Mouse (Mus musculus): ENCODE measurements around the gene Slc38a3. TPM values are rescaled to one million over a fixed set of nuclear protein-coding genes. Genes with fewer than 3 reads are reported as not detected.

Gene Slc38a3
- total and polyA plus RNA-seq, 3 experiments, result not detected

- DNase-seq (ENCODE audit: low read depth, low spot score), result no peak
Observed at GRCm38 (mm10) chr9:107629411-107629730, 40.0 kb downstream of the Slc38a3 start.

GRCm38 (mm10) chr9:107628721-107629410 is 40.5 kb downstream of the Slc38a3 start:
- Histone ChIP-seq H3K4me3 (ENCODE audit: control insufficient read depth in 1 of 2, insufficient read depth in 1 of 2, low read depth in 2 of 2, low read length in 2 of 2) (peak overlapping the region; percentile 17 to 36; a peak in 3 of 4 replicates), H3K36me3 (ENCODE audit: control insufficient read depth in 1 of 2, insufficient read depth in 2 of 2, low read length in 2 of 2) (peaks cover 0 to 27% of the 10 kb centered on the region in 2 experiments; a peak in 2 of 4 replicates), H3K27me3 (ENCODE audit: control insufficient read depth in 1 of 2, insufficient read depth in 2 of 2, low read length in 2 of 2) (no peaks in the 10 kb centered on the region), H3K9me3 (replicated peaks; ENCODE audit: insufficient read depth, low read length) (no peaks in the 10 kb centered on the region), H3K27ac (ENCODE audit: control insufficient read depth, low read depth, low read length) (peak overlapping the region; percentile 86), H3K4me1 (ENCODE audit: control insufficient read depth in 1 of 2, insufficient read depth in 2 of 2, low read length in 2 of 2) (peaks cover 13 to 37% of the 10 kb centered on the region in 2 experiments), H3K9ac (ENCODE audit: control insufficient read depth, low read depth, low read length, poor library complexity, severe bottlenecking) (peak overlapping the region; percentile 61), H3K79me2 (ENCODE audit: control insufficient read depth, insufficient read depth, low read length, poor library complexity) (peaks cover 60% of the 10 kb centered on the region)
- DNase-seq (ENCODE audit: low read depth, low spot score), result peak; percentile 89
- TF ChIP-seq CTCF (IDR thresholded peaks at IDR 0.05 in 2 of 3, conservative IDR thresholded peaks at IDR 0.05 in 1 of 3; ENCODE audit: control insufficient read depth in 1 of 3, insufficient read depth in 1 of 3, low read depth in 2 of 3, low read length in 3 of 3, poor library complexity in 1 of 3, severe bottlenecking in 1 of 3), result no peak
- TF ChIP-seq USF1 (IDR thresholded peaks at IDR 0.05; ENCODE audit: low read depth, low read length), result no peak
- 0 out of 2 replicates have a peak, but pooled peaks have one; percentile 10 for TF ChIP-seq TCF12 (IDR thresholded peaks at IDR 0.05; ENCODE audit: low read depth, low read length)
- no peak for TF ChIP-seq ZNF384 (IDR thresholded peaks at IDR 0.05; ENCODE audit: low read depth, low read length)
- no peak for TF ChIP-seq USF2 (IDR thresholded peaks at IDR 0.05; ENCODE audit: borderline replicate concordance in 1 of 2, insufficient read depth in 1 of 2, low read depth in 1 of 2, low read length in 2 of 2)
- no peak for TF ChIP-seq BHLHE40 (IDR thresholded peaks at IDR 0.05; ENCODE audit: borderline replicate concordance, low read depth, low read length)
- no peak for TF ChIP-seq POLR2AphosphoS2 (IDR thresholded peaks at IDR 0.05; ENCODE audit: low read length)
- no peak for TF ChIP-seq JUND (IDR thresholded peaks at IDR 0.05; ENCODE audit: low read depth, low read length)
- TF ChIP-seq ZC3H11A (IDR thresholded peaks at IDR 0.05; ENCODE audit: low read depth, low read length), result no peak
- TF ChIP-seq MXI1 (IDR thresholded peaks at IDR 0.05; ENCODE audit: low read depth, low read length), result peak; percentile 52; the same call in 1 of the 2 replicates
- no peak for TF ChIP-seq MAX (IDR thresholded peaks at IDR 0.05; ENCODE audit: low read length)
- TF ChIP-seq CHD2 (IDR thresholded peaks at IDR 0.05; ENCODE audit: low read length), result no peak
- no peak for TF ChIP-seq MYC (IDR thresholded peaks at IDR 0.05; ENCODE audit: low read depth, low read length)
- no peak for TF ChIP-seq KAT2A (conservative IDR thresholded peaks at IDR 0.05; ENCODE audit: low read depth, low read length)
- no peak for TF ChIP-seq UBTF (IDR thresholded peaks at IDR 0.05; ENCODE audit: borderline replicate concordance, insufficient read depth, low read depth, low read length)
- TF ChIP-seq MYB (IDR thresholded peaks at IDR 0.05; ENCODE audit: low read depth, low read length), result no peak
- no peak for TF ChIP-seq CHD1 (IDR thresholded peaks at IDR 0.05; ENCODE audit: low read depth, low read length)
- TF ChIP-seq EP300 (IDR thresholded peaks at IDR 0.05; ENCODE audit: low read depth in 1 of 2, low read length in 2 of 2), result peak; percentile 23 to 30; a peak in 1 of 4 replicates
- TF ChIP-seq RCOR1 (IDR thresholded peaks at IDR 0.05; ENCODE audit: low read depth, low read length), result no peak
- TF ChIP-seq GATA1 (IDR thresholded peaks at IDR 0.05; ENCODE audit: low read depth, low read length), result no peak
- peak; percentile 48; the same call in 1 of the 2 replicates for TF ChIP-seq MAZ (IDR thresholded peaks at IDR 0.05; ENCODE audit: low read depth, low read length)
- TF ChIP-seq E2F4 (IDR thresholded peaks at IDR 0.05; ENCODE audit: borderline replicate concordance, low read depth, low read length), result no peak
- no peak for TF ChIP-seq GABPA (IDR thresholded peaks at IDR 0.05; ENCODE audit: low read depth, low read length)
- TF ChIP-seq NELFE (IDR thresholded peaks at IDR 0.05; ENCODE audit: low read depth, low read length), result no peak
- no peak for TF ChIP-seq MAFK (IDR thresholded peaks at IDR 0.05; ENCODE audit: borderline replicate concordance, low read depth, low read length)
- TF ChIP-seq SIN3A (IDR thresholded peaks at IDR 0.05; ENCODE audit: low read length), result 0 out of 2 replicates have a peak, but pooled peaks have one; percentile 30
- TF ChIP-seq SMC3 (IDR thresholded peaks at IDR 0.05; ENCODE audit: low read depth, low read length), result no peak
- TF ChIP-seq NRF1 (IDR thresholded peaks at IDR 0.05; ENCODE audit: insufficient read depth, low read depth, low read length, poor library complexity, severe bottlenecking), result no peak

More at GRCm38 (mm10) chr9:107629411-107629730, 40.0 kb downstream of the Slc38a3 start:
- Histone ChIP-seq H3K27me3 (ENCODE audit: control insufficient read depth in 1 of 2, insufficient read depth in 2 of 2, low read length in 2 of 2) (no peaks in the 10 kb centered on the region), H3K79me2 (ENCODE audit: control insufficient read depth, insufficient read depth, low read length, poor library complexity) (peaks cover 62% of the 10 kb centered on the region), H3K9me3 (replicated peaks; ENCODE audit: insufficient read depth, low read length) (no peaks in the 10 kb centered on the region), H3K4me3 (ENCODE audit: control insufficient read depth in 1 of 2, insufficient read depth in 1 of 2, low read depth in 2 of 2, low read length in 2 of 2) (peak overlapping the region; percentile 17 to 36; a peak in 3 of 4 replicates), H3K9ac (ENCODE audit: control insufficient read depth, low read depth, low read length, poor library complexity, severe bottlenecking) (peak overlapping the region; percentile 61), H3K27ac (ENCODE audit: control insufficient read depth, low read depth, low read length) (peak overlapping the region; percentile 86), H3K36me3 (ENCODE audit: control insufficient read depth in 1 of 2, insufficient read depth in 2 of 2, low read length in 2 of 2) (peaks cover 0 to 22% of the 10 kb centered on the region in 2 experiments; a peak in 2 of 4 replicates), H3K4me1 (ENCODE audit: control insufficient read depth in 1 of 2, insufficient read depth in 2 of 2, low read length in 2 of 2) (peaks cover 10 to 32% of the 10 kb centered on the region in 2 experiments)
- TF ChIP-seq MAFK (IDR thresholded peaks at IDR 0.05; ENCODE audit: borderline replicate concordance, low read depth, low read length), result no peak
- no peak for TF ChIP-seq POLR2AphosphoS2 (IDR thresholded peaks at IDR 0.05; ENCODE audit: low read length)
- no peak for TF ChIP-seq USF2 (IDR thresholded peaks at IDR 0.05; ENCODE audit: borderline replicate concordance in 1 of 2, insufficient read depth in 1 of 2, low read depth in 1 of 2, low read length in 2 of 2)
- TF ChIP-seq MAZ (IDR thresholded peaks at IDR 0.05; ENCODE audit: low read depth, low read length), result no peak
- no peak for TF ChIP-seq USF1 (IDR thresholded peaks at IDR 0.05; ENCODE audit: low read depth, low read length)
- no peak for TF ChIP-seq RAD21 (IDR thresholded peaks at IDR 0.05; ENCODE audit: low read depth, low read length)
- TF ChIP-seq ZNF384 (IDR thresholded peaks at IDR 0.05; ENCODE audit: low read depth, low read length), result no peak
- no peak for TF ChIP-seq ZMIZ1 (IDR thresholded peaks at IDR 0.05; ENCODE audit: low read depth, low read length)

Data from MEL (cell line).